Mouse (Mus musculus) heart, postnatal 10 days (tissue): ENCODE data around the gene Atp10b. TPM values are rescaled to one million over a fixed set of nuclear protein-coding genes. Genes with fewer than 3 reads are reported as not detected.

ENCODE experiments used
- DNase-seq, 2 experiments: peaks; one replicate each; pipeline ENCODE4 v3.0.0; 2021
- intact Hi-C: fragments of 180-260 bp; cut with DNase I; formaldehyde crosslinking; loops from one replicate; pipeline ENCODE4 v1.15.1; 2025
- total RNA-seq, 2 experiments: library from RNA; stranded (reverse); gene quantifications; 2 replicates each; pipeline ENCODE4 v1.2.3; 2021

Atp10b gene
- total RNA-seq, 2 experiments from 2014 or later: not detected

DNA sequence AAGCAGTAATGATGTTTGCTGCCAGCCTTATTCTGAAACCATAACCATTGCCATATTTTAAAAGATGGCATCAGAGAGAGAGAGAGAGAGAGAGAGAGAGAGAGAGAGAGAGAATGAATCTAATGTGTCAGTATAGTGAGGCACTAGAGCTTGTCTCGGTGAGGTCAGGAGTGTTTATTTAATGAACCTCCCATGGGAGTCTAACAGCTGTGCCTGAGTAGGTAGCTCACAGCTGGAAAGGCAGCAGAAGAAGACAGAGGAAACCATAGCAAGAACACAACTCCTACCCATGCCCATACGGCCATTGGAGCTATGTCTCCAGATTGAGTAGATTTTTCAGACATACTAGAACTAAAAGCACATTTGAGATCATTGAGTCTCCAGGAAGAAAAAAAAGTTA is 49.1 kb downstream of the Atp10b start:
- DNase-seq: no peak
- intact Hi-C loops: no loop called here

DNA sequence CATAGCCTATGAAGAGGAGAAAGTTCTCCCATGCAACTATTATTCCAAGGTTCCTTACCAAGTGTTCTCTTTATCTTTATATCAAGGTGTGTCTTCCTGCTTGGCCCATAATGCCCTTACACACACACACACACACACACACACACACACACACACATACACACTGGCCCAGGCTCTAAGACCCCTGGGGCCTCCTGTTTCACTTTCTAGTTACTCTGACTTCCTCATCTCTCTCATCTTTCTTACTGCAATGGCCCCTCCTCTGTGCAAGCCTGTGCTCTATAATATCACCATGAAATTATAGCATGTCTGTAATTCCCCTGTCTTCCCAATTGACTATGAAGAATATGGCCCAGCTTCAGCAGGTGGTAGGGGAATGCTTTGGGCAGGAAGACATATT is 49.7 kb downstream of the Atp10b start:
- intact Hi-C loops: no loop called here
- no peak for DNase-seq

DNA sequence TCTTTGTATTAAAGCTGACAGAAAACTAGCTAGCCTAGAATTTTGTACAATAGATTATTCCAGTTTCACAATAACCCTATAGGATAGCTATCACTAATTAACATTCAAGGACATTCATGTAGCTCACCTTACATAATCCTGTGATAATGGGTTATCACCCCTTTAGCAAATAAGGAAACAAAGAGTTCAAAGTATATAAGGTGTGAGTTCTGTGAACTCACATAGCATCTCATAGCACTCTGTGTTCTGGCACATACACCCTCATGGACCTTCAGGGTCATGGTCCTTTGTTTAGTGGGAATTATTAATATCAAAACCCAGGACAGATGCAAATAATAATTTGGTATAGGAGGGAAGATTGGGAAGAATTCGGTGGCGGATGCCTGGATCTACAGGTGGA is 50.4 kb downstream of the Atp10b start:
- intact Hi-C loops: no loop called here
- DNase-seq: no peak

DNA sequence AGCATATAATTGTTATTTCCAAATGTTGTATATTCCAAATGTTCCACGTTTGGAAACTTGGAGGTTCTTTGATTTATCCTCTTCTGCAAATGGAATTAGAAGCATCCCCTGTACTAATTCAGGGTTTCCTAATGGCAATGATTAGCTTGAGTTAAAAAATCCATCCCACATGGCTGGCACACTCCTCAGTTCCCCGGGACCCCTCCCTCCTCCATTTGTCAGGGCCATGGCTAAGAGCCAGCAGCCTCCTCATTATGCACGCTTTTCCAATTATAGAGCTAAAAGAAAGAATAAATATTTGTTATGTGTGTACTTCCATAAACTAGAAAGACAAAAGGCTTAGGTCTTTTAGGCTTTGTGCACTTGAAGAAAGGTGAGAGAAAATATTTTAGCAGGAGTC is 53.9 kb downstream of the Atp10b start:
- no peak for DNase-seq
- intact Hi-C loops: no loop called here

DNA sequence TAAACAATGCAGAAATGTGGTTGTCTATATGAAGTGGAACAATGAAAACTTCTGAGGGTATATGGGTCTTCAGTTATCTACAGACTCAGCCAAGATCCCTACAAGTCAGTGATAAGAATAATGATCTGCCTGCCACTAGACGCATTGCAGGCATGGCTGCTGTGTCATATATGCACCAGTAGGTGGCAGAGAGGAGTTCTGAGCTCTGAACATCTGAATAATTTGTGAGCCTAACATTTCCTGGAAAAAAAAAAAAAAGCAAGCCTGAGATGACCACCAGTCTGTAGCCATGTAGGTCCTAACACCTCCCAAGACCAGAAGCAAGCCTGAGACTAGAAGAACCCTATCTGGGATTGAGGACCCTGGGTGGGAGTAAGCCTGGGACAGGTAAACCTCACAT is 63.5 kb downstream of the Atp10b start:
- intact Hi-C loops: loop anchor here (2.0 kb wide), 2 partner anchors 52 to 136 kb away; no protein-coding TSS in a partner anchor
- DNase-seq: peak in 1 of 2 experiments; percentile 2

DNA sequence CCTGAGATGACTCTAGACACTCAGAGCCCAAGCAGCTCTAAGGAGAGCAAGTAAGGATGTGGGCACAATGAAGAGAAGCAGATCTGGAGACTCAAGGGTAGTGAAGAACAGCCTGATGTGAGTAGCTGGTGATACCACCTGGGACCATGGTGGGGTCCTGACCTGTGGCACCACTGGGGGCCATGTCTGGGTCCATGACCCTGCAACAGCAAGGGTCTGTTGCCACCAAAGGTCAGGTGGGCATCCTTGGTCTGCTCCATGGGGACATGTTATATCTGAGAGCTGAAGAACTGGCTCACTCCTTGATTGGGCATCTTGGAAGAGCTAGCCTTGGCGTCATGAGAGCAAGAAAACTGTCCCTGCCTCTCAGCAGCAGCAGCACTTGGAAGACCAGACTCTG is 64.1 kb downstream of the Atp10b start:
- intact Hi-C loops: loop anchor here (2.0 kb wide), 2 partner anchors 51 to 135 kb away; no protein-coding TSS in a partner anchor

DNA sequence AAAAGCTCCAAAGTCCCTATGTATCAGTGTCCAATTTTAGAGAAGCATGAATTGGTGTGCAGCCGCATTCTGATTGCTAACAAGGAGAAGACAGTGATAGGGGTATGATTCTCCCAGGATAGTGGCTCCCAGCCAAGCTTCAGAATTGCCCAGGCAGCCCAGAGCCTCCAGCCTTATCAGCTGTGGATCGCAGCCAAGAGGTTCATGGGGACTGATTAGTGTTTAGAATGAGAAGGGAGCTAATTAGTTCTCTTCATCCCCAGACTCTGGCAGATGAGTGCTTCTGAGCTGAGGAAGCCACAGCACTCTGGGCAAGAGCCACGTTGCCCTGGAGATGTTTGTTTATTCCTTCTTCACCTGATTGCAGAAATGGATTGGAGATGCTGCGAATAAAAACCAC is 67.3 kb downstream of the Atp10b start:
- DNase-seq: peak; percentile 15 to 19
- intact Hi-C loops: no loop called here

More for the DNA sequence above, 64.1 kb downstream of the Atp10b start:
- DNase-seq: no peak

DNA sequence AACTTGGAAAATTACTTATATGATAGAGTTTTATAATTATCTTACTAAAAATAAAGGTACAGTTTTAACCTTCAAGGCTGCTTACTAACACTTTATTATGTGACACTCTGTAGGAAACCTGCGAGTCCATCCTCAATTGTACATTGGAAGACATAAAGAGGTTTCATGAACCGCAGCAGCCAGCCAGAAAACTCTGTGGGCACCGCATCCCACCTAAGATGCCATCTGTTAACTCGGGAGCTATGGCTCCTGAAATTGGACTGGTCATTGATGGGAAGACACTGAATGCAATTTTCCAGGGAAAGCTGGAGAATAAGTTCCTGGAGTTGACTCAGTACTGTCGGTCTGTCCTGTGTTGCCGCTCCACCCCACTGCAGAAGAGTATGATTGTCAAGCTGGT is 80.6 kb downstream of the Atp10b start:
- DNase-seq: no peak
- intact Hi-C loops: no loop called here

DNA sequence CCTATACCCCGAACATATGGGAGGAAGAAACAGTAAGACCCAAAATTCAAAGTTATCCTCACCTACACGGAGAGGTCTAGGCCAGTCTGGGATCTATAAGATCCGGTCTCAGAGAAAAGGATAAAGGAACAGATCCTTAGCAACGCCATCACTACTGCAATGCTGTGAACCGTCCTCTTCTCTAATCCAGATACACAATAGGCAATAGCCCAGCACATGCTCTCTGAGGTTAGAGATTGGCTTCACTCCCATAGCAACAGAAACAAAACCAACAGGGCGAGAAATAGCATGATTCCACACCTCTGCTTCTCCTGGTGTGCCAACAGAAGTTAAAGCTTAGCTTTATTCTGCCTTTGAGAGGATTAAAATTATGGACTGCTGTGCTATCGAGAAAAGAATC is 82.4 kb downstream of the Atp10b start:
- intact Hi-C loops: no loop called here
- no peak for DNase-seq

DNA sequence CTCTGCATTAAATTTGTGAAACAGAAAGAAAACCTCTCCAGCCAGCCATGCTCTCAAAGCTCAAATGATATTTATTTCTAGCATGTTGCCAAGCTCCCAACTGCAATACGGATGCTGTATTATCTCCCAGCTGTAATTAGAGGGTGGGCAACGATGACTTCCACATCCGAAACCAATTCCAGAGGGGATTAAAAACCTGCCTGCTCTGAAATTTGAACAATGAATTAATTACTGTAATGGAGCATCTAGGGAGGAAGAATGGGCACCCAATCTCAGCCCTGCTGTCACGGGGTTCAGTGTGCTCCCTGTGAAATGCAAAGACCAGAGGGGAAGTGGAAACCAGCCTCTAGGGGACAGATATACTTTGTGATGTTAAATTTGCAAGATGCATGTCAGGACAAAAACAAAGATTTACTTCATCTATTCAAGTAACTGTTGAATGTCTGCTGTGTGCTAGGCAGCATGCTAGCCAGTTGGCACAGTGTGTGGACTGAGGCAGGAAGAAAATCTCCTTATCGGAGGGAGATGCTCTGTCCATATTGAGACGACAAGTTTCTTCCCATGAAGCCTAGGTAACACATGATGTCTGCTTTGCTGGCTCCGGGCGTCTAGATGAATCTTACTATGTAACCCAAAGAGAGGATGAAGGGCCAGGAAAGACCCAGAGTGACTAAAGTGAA is 86.8 kb downstream of the Atp10b start:
- intact Hi-C loops: no loop called here

DNA sequence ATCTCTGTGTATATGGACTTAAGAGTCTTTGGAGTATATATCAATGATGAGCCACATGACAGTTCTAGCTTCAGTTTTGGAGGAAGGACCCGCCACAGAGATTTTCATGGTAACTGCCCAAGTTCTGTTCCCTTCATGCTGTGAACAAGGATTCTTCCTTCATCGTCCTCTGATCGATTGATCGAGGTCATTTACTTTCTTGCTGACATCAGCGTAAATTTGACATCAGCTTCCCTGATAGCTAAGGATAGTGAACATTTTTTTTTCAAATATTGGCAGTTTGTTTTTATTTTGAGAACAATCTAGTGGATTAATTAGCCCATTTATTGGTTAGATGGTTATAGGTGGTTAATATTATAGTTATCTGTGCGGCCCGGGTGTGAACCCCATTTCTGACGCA is 90.1 kb downstream of the Atp10b start:
- intact Hi-C loops: no loop called here
- DNase-seq: no peak

More for the DNA sequence above, 86.8 kb downstream of the Atp10b start:
- no peak for DNase-seq

DNA sequence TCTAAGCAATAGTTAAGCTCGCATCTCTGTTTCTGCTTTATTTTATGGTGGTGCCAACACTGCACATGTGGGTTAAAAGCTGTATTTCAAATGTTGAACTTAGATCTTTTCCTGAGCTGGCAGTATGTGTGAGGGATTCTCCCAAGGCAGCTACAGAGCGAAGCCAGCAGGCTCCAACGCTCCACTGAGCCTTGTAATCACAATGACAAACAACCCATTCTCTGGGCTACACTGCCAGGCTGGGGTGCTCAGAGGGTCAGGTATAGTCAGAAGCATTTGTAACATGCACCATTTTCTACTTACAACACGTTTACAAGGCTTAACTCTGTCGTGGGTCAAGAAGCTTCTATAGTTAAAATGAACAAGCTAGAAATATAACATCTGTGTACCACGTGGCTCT is 103.4 kb downstream of the Atp10b start:
- DNase-seq: no peak
- intact Hi-C loops: no loop called here

DNA sequence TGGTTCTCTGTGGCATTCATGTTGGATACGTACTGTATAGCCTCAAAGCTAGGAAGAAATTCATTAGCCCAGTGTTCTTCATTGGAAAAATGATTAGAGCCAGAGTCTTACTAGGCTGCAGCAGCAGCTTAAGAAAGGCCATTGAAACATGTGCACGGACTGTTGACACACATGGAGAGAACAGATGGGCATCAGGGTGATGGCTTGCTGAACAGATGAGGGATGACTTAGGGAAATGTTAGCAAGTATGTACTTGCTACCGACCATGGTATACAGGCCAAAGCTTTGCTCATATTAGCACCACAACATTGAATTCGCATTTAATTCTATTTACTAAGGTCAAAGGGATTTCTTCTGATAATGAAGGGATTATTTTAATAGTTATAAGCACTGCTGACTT is 105.6 kb downstream of the Atp10b start:
- no peak for DNase-seq
- intact Hi-C loops: no loop called here

DNA sequence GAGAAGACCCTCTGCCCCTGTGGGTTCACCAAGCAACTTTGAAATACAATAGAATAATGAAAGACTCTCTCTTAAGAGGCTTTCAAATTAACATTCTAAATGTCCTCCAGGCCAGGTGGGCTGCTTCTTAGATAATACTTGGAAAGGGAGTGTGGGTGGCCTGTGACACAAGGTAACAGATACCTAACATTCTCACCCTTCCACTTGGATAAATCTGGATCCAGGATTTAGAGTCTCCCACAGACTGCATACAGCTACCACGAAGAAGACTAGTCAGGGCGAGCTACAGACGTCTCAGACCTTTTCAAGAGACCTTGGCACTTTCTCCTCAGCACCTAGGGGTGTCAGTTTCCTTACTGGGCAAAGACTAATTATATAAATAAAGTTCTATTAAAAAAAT is 107.6 kb downstream of the Atp10b start:
- no peak for DNase-seq
- intact Hi-C loops: no loop called here

DNA sequence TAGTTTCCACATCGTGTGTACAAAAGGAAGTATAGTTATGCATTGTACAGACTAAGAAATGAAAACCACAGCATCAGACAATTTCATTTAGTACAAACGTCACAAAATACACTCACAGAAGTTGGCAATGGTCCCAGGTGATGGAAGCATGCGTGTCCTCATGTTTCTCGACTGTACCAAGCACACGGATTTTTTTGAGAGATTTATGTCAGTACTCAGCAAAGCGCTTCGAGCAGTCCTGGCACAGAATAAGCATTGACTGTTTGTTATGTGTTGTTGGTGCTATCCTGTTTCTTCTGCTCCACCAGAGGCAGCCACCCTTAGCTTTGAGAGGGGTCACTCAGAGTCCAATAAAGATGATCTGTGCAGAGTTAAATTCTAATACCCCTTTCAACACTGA is 108.1 kb downstream of the Atp10b start:
- intact Hi-C loops: no loop called here
- no peak for DNase-seq

DNA sequence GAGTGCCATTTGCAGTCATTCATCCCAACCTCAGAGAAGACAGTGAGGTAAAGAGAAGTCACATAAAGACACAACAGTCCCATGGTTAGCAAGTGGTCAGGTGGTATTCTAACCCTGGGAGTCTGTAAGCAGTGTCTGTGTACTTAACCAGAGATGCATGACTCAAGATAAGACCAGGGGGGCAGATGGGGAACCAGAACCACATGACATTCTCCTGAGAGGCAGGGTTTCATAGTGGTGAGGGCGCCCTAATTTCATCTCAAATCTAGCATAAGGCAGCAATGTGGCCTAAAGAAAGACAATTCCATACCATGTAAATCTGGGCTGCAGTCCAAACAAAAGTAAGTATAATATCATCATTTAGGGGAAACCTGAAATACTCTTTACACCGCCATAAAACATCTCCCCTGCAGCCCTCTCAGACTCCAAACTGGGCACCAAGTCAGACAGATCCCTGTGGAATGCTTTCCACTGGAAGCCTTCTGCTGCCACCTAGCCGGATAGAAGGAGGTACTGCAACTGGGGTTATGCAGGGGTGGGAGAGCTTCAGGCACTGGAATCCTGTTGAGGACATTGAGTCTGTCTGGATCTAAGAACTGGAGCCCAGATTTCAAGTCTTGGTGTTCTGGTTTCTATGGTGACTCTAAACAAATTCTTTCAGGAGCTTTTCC is 114.0 kb downstream of the Atp10b start:
- intact Hi-C loops: loop anchor here (1.0 to 2.0 kb wide), 3 partner anchors 51 to 264 kb away; no protein-coding TSS in a partner anchor
- peak; percentile 75 to 82 for DNase-seq

DNA sequence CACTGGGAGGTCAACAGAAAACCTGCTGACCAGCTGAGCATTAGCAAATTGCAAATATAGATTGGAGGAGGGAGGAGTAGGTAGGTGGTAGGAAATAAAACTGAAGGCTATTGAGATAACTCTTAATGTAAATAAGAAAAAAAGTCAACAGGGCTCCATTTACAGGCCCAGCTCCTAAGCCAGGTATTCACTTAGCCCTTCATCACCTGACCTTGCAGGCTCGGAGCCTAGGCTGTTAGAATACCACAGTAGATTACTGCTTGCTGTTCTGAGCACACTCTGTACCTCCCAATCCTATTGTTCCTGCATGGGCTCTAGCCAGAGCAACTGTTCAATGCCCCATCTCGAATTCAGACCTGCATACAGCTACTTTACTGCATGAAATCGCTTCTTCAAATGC is 117.8 kb downstream of the Atp10b start:
- DNase-seq: no peak
- intact Hi-C loops: no loop called here

DNA sequence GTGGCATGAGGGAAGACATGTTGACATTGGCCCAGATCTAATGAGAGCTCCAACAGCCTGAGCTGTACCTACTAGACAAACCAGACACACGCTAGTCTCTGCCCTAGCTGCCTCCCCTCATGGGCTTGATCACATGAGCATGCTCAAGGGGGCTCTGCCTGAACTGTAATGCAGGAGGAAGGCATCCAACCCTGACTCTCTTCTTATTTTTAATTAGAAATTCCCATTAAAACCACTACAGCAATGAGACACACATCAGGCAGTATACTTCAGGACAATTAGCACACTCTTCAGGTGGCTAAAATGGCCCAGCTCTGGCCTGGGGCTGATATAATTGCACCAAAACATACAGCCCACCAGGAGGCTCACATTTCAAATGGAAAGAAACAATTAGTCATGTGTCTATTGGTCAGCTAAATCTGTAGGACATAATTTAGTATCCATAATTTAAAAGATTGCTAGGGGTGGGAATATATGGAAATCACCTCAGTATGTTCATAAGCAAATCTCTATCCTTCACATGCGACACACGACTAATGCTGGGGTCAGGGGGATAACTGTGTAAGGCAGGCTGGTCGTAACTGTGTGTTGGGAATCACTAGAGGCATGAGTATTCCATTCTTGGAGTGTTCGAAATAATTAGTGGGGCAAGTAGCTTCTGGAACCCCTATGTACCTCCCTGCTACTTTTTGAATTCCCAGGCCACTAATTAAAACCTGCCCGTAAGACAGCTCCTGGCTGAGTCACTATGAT is 120.0 kb downstream of the Atp10b start:
- no peak for DNase-seq

DNA sequence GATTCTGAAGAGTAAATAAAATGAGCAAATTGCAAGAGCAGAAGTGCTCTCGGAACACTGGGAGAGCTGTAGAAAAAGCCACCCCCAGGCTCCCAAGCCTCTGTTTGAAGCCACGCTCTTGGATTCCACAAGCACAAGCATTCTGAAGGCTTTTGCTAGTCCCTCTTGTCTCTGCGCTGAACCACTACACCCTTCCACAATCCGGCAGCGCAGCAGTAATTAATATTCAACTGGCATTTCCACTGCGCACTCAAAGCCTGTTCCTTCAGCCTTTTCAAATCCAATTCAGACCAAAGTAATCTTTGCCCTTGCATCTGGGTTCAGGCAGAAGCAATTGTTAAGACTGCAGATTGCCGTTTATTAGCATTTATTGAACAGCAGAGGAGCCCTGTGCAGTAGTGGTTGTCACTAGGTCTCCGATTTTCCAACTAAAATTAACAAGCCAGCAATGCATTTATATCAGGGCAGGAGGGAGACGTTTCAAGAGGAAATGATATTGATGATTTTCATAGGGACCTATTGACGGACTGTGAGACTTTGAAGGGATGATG is 120.7 kb downstream of the Atp10b start:
- intact Hi-C loops: no loop called here
- DNase-seq: no peak

More for the DNA sequence above, 120.0 kb downstream of the Atp10b start:
- intact Hi-C loops: no loop called here

DNA sequence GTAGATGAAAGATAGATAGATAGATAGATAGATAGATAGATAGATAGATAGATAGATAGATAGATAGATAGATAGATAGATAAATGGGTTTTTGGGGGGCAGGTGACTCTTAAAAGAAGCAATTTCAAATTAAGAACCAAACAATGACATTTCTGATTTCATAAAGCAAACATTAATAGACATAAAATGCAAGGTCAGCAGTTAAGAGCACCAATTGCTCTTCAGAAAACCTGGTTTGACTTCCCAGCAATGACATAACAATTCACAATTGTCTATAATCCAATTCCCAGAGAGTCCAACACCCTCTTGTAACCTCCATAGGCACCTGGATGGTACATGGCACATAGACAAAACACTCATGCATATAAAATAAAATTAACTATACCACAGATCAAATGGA is 124.2 kb downstream of the Atp10b start:
- no peak for DNase-seq
- intact Hi-C loops: no loop called here

DNA sequence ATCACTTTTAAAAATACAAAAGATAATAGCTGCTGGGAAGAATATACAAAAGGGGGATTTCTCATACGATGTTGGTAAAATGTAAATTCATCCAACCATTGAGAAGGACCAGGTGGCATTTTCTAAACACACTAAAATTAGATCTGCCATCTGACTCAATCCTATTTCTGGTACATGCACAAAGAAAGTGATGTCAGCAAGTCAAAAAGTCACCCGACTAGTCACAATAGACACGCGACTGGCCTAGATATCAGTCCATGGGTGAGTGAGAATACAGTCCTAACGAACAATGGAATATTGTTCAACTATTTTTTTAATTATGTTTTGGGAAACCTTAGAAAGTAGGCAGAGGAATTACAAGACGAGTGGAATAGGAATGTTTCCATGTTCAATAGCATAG is 147.9 kb downstream of the Atp10b start:
- intact Hi-C loops: no loop called here
- DNase-seq: peak; percentile 3 to 6
